Mouse (Mus musculus) kidney, adult 2 months (tissue): ENCODE results near the gene Zfp423.

Experiments used
- CTCF ChIP-seq: fragments of 200-500 bp; conservative IDR thresholded peaks from 2 replicates; pipeline ENCODE4 v1.5.1; 2011; ENCODE audit warnings: low read depth, mild to moderate bottlenecking, control low read depth, low read length, moderate library complexity, mixed read lengths; ENCODE audit not compliant: insufficient read depth, insufficient read length
- POLR2A ChIP-seq: fragments of 200-500 bp; IDR thresholded peaks from one replicate; pipeline ENCODE4 v1.6.1; 2011; ENCODE audit warnings: low read depth, low read length, control low read depth

- TF ChIP-seq CTCF (no peak), POLR2A (no peak)
Observed at GRCm38 (mm10) chr8:87895203-87896041, 64.0 kb downstream of the Zfp423 start.
